Mouse (Mus musculus) layer of hippocampus, postnatal 25 days (tissue): ENCODE results near the gene Adcy4. TPM values are rescaled to one million over a fixed set of nuclear protein-coding genes. Genes with fewer than 3 reads are reported as not detected.
A peak's percentile ranks its signal among the peaks of the same experiment; 100 is the strongest.

Source experiments
- DNase-seq, 2 experiments: peaks; one replicate each; pipeline ENCODE4 v3.0.0; 2022; ENCODE audit warnings: mixed read lengths in 2 of 2, low spot score in 1 of 2; ENCODE audit errors: extremely low spot score in 1 of 2
- total RNA-seq, 2 experiments: library from RNA; stranded (reverse); gene quantifications; 2 replicates each; pipeline ENCODE4 v1.2.3; 2021

Adcy4 gene
- total RNA-seq, 2 experiments from 2014 or later = 3.9 to 5.9 TPM

- no peak for DNase-seq
Measured at GRCm38 (mm10) chr14:55761163-55761562, 22.7 kb downstream of the Adcy4 start, which contains the start of gene Ltb4r2. Ltb4r2 (plus strand) TSS chr14:55761428.

GRCm38 (mm10) chr14:55760156-55760555 lies 23.7 kb downstream of the Adcy4 start:
- DNase-seq = peak; percentile 73 to 94

- peak in 1 of 2 experiments; percentile 29 for DNase-seq
Measured at GRCm38 (mm10) chr14:55758363-55758784, 25.5 kb downstream of the Adcy4 start, which contains the start of gene Cideb. Cideb (minus strand) TSS chr14:55758458.

GRCm38 (mm10) chr14:55757566-55757965 lies 26.3 kb downstream of the Adcy4 start:
- no peak for DNase-seq

GRCm38 (mm10) chr14:55747051-55747847 lies 36.6 kb downstream of the Adcy4 start:
- no peak for DNase-seq

GRCm38 (mm10) chr14:55745861-55746237 lies 38.0 kb downstream of the Adcy4 start:
- no peak for DNase-seq

- peak; percentile 77 to 85 for DNase-seq
Measured at GRCm38 (mm10) chr14:55745180-55745860, 38.6 kb downstream of the Adcy4 start, which contains the start of the genes Dhrs1 and Nop9. Dhrs1 (minus strand) TSS chr14:55745690. Nop9 (plus strand) TSS chr14:55745693.

GRCm38 (mm10) chr14:55743711-55744110 lies 40.2 kb downstream of the Adcy4 start:
- DNase-seq = peak; percentile 86 to 95

- DNase-seq = no peak
Measured at GRCm38 (mm10) chr14:55737086-55737687, 46.7 kb downstream of the Adcy4 start.

GRCm38 (mm10) chr14:55735758-55736157 lies 48.1 kb downstream of the Adcy4 start:
- DNase-seq = no peak

GRCm38 (mm10) chr14:55735334-55735733 lies 48.6 kb downstream of the Adcy4 start:
- no peak for DNase-seq

- no peak for DNase-seq
Measured at GRCm38 (mm10) chr14:55734869-55735268, 49.0 kb downstream of the Adcy4 start.

GRCm38 (mm10) chr14:55733889-55734288 lies 50.0 kb downstream of the Adcy4 start:
- DNase-seq = no peak

GRCm38 (mm10) chr14:55730531-55731032 lies 53.3 kb downstream of the Adcy4 start:
- no peak for DNase-seq

GRCm38 (mm10) chr14:55730116-55730515 lies 53.8 kb downstream of the Adcy4 start:
- no peak for DNase-seq

GRCm38 (mm10) chr14:55727889-55728685 lies 55.8 kb downstream of the Adcy4 start:
- no peak for DNase-seq

- DNase-seq = no peak
Measured at GRCm38 (mm10) chr14:55726261-55726660, 57.6 kb downstream of the Adcy4 start.

GRCm38 (mm10) chr14:55724411-55724871 lies 59.5 kb downstream of the Adcy4 start:
- DNase-seq = no peak

- DNase-seq = no peak
Measured at GRCm38 (mm10) chr14:55723433-55723832, 60.5 kb downstream of the Adcy4 start.

- no peak for DNase-seq
Measured at GRCm38 (mm10) chr14:55722438-55722945, 61.4 kb downstream of the Adcy4 start.
